Mouse (Mus musculus): Measurements from ENCODE around the gene Rab34.

- 0 out of 2 replicates have a peak, but pooled peaks have one; percentile 33 for TF ChIP-seq POLR2A (IDR thresholded peaks at IDR 0.05; ENCODE audit: low read depth, low read length)
- TF ChIP-seq CTCF (IDR thresholded peaks at IDR 0.05; ENCODE audit: borderline replicate concordance, insufficient read depth, low read length): no peak
Measured at GRCm38 (mm10) chr11:78194411-78195100, 6.3 kb downstream of the Rab34 start.

Data from embryonic fibroblast, embryonic 13.5 days (primary cell).